Mouse (Mus musculus): ENCODE results near the gene Yars. TPM values are rescaled to one million over a fixed set of nuclear protein-coding genes. Genes with fewer than 3 reads are reported as not detected.
A peak's percentile ranks its signal among the peaks of the same experiment; 100 is the strongest.
"Not testable (repeated sequence)": the region's sequence is repeated elsewhere in the genome, so short reads cannot be mapped to it uniquely, and the experiment has no call there.

Yars gene
- polyA plus RNA-seq, 1 experiment from 2014 or later: 72.3 TPM

- H3K27ac ChIP-seq: no peak overlapping the region
- no peak for ATAC-seq (ENCODE audit: insufficient read depth, low FRiP score, low read depth)
- WGBS: 76% methylated on average over 5 of the region's 5 CpGs
- no peaks in the 10 kb centered on the region for H3K9me3 ChIP-seq
- H3K9ac ChIP-seq: no peak overlapping the region
- H3K4me3 ChIP-seq (replicated peaks): peak overlapping the region; percentile 92; the same call in 1 of the 2 replicates
- peaks cover 2% of the 10 kb centered on the region; the same call in 1 of the 2 replicates for H3K36me3 ChIP-seq
- no peaks in the 10 kb centered on the region for H3K27me3 ChIP-seq (replicated peaks)
- peak overlapping the region; percentile 65; the same call in 1 of the 2 replicates for H3K4me2 ChIP-seq
- H3K4me1 ChIP-seq: peaks cover 12% of the 10 kb centered on the region
These were observed 2.1 kb downstream of the Yars start for GRCm38 (mm10) chr4:129191691-129192090.

GRCm38 (mm10) chr4:129194280-129194679 lies 4.7 kb downstream of the Yars start:
- Histone ChIP-seq H3K9ac (no peak overlapping the region), H3K27ac (no peak overlapping the region), H3K4me2 (no peak overlapping the region), H3K4me3 (replicated peaks) (no peak overlapping the region), H3K36me3 (peaks cover 15% of the 10 kb centered on the region), H3K4me1 (peaks cover 12% of the 10 kb centered on the region), H3K9me3 (no peaks in the 10 kb centered on the region), H3K27me3 (replicated peaks) (no peaks in the 10 kb centered on the region)
- ATAC-seq (ENCODE audit: insufficient read depth, low FRiP score, low read depth): no peak
- 85% methylated on average over 1 of the region's 1 CpGs for WGBS

- Histone ChIP-seq H3K4me3 (replicated peaks) (no peak overlapping the region), H3K9me3 (no peaks in the 10 kb centered on the region), H3K27me3 (replicated peaks) (no peaks in the 10 kb centered on the region), H3K36me3 (peaks cover 22% of the 10 kb centered on the region), H3K4me1 (no peaks in the 10 kb centered on the region), H3K4me2 (no peak overlapping the region), H3K27ac (no peak overlapping the region), H3K9ac (no peak overlapping the region)
- ATAC-seq (ENCODE audit: insufficient read depth, low FRiP score, low read depth): no peak
- 97% methylated on average over 6 of the region's 6 CpGs for WGBS
These were observed 8.0 kb downstream of the Yars start for GRCm38 (mm10) chr4:129197514-129197913.

GRCm38 (mm10) chr4:129204655-129205054 lies 15.1 kb downstream of the Yars start:
- Histone ChIP-seq H3K4me1 (no peaks in the 10 kb centered on the region), H3K4me2 (no peak overlapping the region), H3K9ac (no peak overlapping the region), H3K27me3 (replicated peaks) (no peaks in the 10 kb centered on the region), H3K9me3 (no peaks in the 10 kb centered on the region), H3K27ac (no peak overlapping the region), H3K4me3 (replicated peaks) (no peak overlapping the region), H3K36me3 (peaks cover 56% of the 10 kb centered on the region)
- WGBS: 89% methylated on average over 10 of the region's 10 CpGs
- ATAC-seq (ENCODE audit: insufficient read depth, low FRiP score, low read depth): no peak

GRCm38 (mm10) chr4:129206792-129207191 lies 17.2 kb downstream of the Yars start:
- peaks cover 57% of the 10 kb centered on the region for H3K36me3 ChIP-seq
- H3K4me1 ChIP-seq: no peaks in the 10 kb centered on the region
- no peak overlapping the region for H3K4me3 ChIP-seq (replicated peaks)
- no peak overlapping the region for H3K4me2 ChIP-seq
- no peaks in the 10 kb centered on the region for H3K27me3 ChIP-seq (replicated peaks)
- 51% methylated on average over 8 of the region's 8 CpGs for WGBS
- no peak overlapping the region for H3K27ac ChIP-seq
- no peaks in the 10 kb centered on the region for H3K9me3 ChIP-seq
- no peak for ATAC-seq (ENCODE audit: insufficient read depth, low FRiP score, low read depth)
- no peak overlapping the region for H3K9ac ChIP-seq

- H3K27ac ChIP-seq: no peak overlapping the region
- H3K36me3 ChIP-seq: peaks cover 51% of the 10 kb centered on the region
- H3K4me3 ChIP-seq (replicated peaks): no peak overlapping the region
- H3K4me2 ChIP-seq: no peak overlapping the region
- H3K4me1 ChIP-seq: no peaks in the 10 kb centered on the region
- H3K27me3 ChIP-seq (replicated peaks): no peaks in the 10 kb centered on the region
- no peak overlapping the region for H3K9ac ChIP-seq
- no peak for ATAC-seq (ENCODE audit: insufficient read depth, low FRiP score, low read depth)
- WGBS: 45% methylated on average over 7 of the region's 7 CpGs
- no peaks in the 10 kb centered on the region for H3K9me3 ChIP-seq
These were observed 19.9 kb downstream of the Yars start for GRCm38 (mm10) chr4:129209504-129209903.

GRCm38 (mm10) chr4:129211461-129211860 lies 21.9 kb downstream of the Yars start:
- Histone ChIP-seq H3K4me3 (replicated peaks) (no peak overlapping the region), H3K9me3 (no peaks in the 10 kb centered on the region), H3K27me3 (replicated peaks) (no peaks in the 10 kb centered on the region), H3K4me2 (no peak overlapping the region), H3K4me1 (no peaks in the 10 kb centered on the region), H3K9ac (no peak overlapping the region), H3K36me3 (peaks cover 58% of the 10 kb centered on the region), H3K27ac (no peak overlapping the region)
- ATAC-seq (ENCODE audit: insufficient read depth, low FRiP score, low read depth): no peak
- 64% methylated on average over 4 of the region's 4 CpGs for WGBS

GRCm38 (mm10) chr4:129212486-129212885 lies 22.9 kb downstream of the Yars start:
- H3K9me3 ChIP-seq; H3K4me2 ChIP-seq; H3K4me1 ChIP-seq; H3K4me3 ChIP-seq (replicated peaks); H3K27me3 ChIP-seq (replicated peaks); H3K27ac ChIP-seq; H3K9ac ChIP-seq; ATAC-seq (ENCODE audit: insufficient read depth, low FRiP score, low read depth): not testable (repeated sequence)
- H3K36me3 ChIP-seq: peaks cover 55% of the 10 kb centered on the region
- 71% methylated on average over 3 of the region's 3 CpGs for WGBS

GRCm38 (mm10) chr4:129218569-129219175 lies 29.1 kb downstream of the Yars start:
- no peaks in the 10 kb centered on the region; the same call in 1 of the 2 replicates for H3K27me3 ChIP-seq (replicated peaks)
- no peak overlapping the region for H3K4me3 ChIP-seq (replicated peaks)
- no peak overlapping the region for H3K9ac ChIP-seq
- H3K27ac ChIP-seq: no peak overlapping the region
- H3K36me3 ChIP-seq: peaks cover 64% of the 10 kb centered on the region
- no peaks in the 10 kb centered on the region for H3K4me1 ChIP-seq
- H3K4me2 ChIP-seq: no peak overlapping the region
- H3K9me3 ChIP-seq: no peaks in the 10 kb centered on the region
- WGBS: 77% methylated on average over 7 of the region's 7 CpGs
- ATAC-seq (ENCODE audit: insufficient read depth, low FRiP score, low read depth): no peak

- H3K36me3 ChIP-seq: peaks cover 61% of the 10 kb centered on the region
- no peak for ATAC-seq (ENCODE audit: insufficient read depth, low FRiP score, low read depth)
- H3K4me2 ChIP-seq: no peak overlapping the region
- H3K27me3 ChIP-seq (replicated peaks): no peaks in the 10 kb centered on the region; the same call in 1 of the 2 replicates
- 0 out of 2 replicates have a peak, but pooled peaks cover 2% of the 10 kb centered on the region for H3K4me1 ChIP-seq
- no peak overlapping the region for H3K4me3 ChIP-seq (replicated peaks)
- 83% methylated on average over 10 of the region's 10 CpGs for WGBS
- H3K9me3 ChIP-seq: no peaks in the 10 kb centered on the region
- no peak overlapping the region for H3K27ac ChIP-seq
- H3K9ac ChIP-seq: no peak overlapping the region
These were observed 29.6 kb downstream of the Yars start for GRCm38 (mm10) chr4:129219198-129219597.

GRCm38 (mm10) chr4:129220376-129221089 lies 31.0 kb downstream of the Yars start:
- Histone ChIP-seq H3K9ac (no peak overlapping the region), H3K27ac (no peak overlapping the region), H3K4me2 (no peak overlapping the region), H3K27me3 (replicated peaks) (no peaks in the 10 kb centered on the region; the same call in 1 of the 2 replicates), H3K4me1 (0 out of 2 replicates have a peak, but pooled peaks cover 4% of the 10 kb centered on the region), H3K36me3 (peaks cover 61% of the 10 kb centered on the region), H3K4me3 (replicated peaks) (no peak overlapping the region), H3K9me3 (no peaks in the 10 kb centered on the region)
- WGBS: 65% methylated on average over 7 of the region's 7 CpGs
- ATAC-seq (ENCODE audit: insufficient read depth, low FRiP score, low read depth): no peak

Measured in stomach, embryonic 15.5 days (tissue).